Mouse (Mus musculus): ENCODE measurements at regions not wholly inside any gene's neighbourhood (a gene's known extent, or its start where the extent isn't known, plus 50 kb on each side); places are given as distances from the start of the nearest gene placed in this dataset.

GRCm38 (mm10) chr5:17296571-17297035 lies 76.4 kb upstream of the Speer4f2 start:
- Histone ChIP-seq H3K4me2 (no peak overlapping the region), H3K27ac (no peak overlapping the region), H3K36me3 (no peaks in the 10 kb centered on the region), H3K4me1 (replicated peaks) (0 out of 2 replicates have a peak, but pooled peaks cover 5% of the 10 kb centered on the region), H3K9me3 (no peaks in the 10 kb centered on the region), H3K4me3 (no peak overlapping the region), H3K27me3 (no peaks in the 10 kb centered on the region), H3K9ac (no peak overlapping the region)
- 32% methylated on average over 4 of the region's 4 CpGs for WGBS
- ATAC-seq (ENCODE audit: low FRiP score) = no peak

DNA sequence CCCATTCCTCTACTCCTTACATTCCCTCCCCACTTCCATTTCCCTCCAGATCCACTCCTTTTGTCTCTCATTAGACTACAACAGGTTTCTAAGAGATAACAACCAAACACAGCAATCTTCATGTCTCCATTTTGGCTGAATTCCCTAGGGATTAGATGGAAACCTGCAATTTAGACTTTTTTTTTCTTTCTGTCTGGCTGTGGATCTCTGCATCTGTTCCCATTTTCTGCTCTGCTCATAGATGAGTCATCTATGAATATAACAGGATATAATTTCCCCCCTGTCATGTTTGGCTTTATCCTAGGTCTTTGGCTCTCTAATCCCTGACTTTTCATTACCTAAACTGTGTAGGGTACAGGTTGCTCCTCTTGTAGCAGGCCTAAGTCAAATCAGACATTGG lies 73.1 kb upstream of the Speer4f2 start:
- H3K4me1 ChIP-seq (replicated peaks) = 0 out of 2 replicates have a peak, but pooled peaks cover 5% of the 10 kb centered on the region
- no peaks in the 10 kb centered on the region for H3K36me3 ChIP-seq
- H3K27ac ChIP-seq = no peak overlapping the region
- ATAC-seq (ENCODE audit: low FRiP score) = no peak
- no peaks in the 10 kb centered on the region for H3K27me3 ChIP-seq
- H3K9ac ChIP-seq = no peak overlapping the region
- H3K4me2 ChIP-seq = no peak overlapping the region
- no peak overlapping the region for H3K4me3 ChIP-seq
- no peaks in the 10 kb centered on the region for H3K9me3 ChIP-seq

- Histone ChIP-seq H3K9ac (no peak overlapping the region), H3K36me3 (no peaks in the 10 kb centered on the region), H3K4me3 (no peak overlapping the region), H3K4me1 (replicated peaks) (no peaks in the 10 kb centered on the region), H3K27ac (no peak overlapping the region), H3K4me2 (no peak overlapping the region), H3K9me3 (no peaks in the 10 kb centered on the region), H3K27me3 (no peaks in the 10 kb centered on the region)
- ATAC-seq (ENCODE audit: low FRiP score) = no peak
Observed at GRCm38 (mm10) chr5:17321501-17321900, 51.5 kb upstream of the Speer4f2 start.

Data from hindbrain, embryonic 13.5 days (tissue).